Mouse (Mus musculus) myocyte (in vitro differentiated cells): Measurements from ENCODE around the gene Gm10188.

Source experiments
- CEBPB ChIP-seq: IDR thresholded peaks from 2 replicates; pipeline ENCODE4 v1.6.1; 2011; ENCODE audit warnings: mild to moderate bottlenecking, moderate library complexity; ENCODE audit not compliant: poor library complexity, insufficient read depth, severe bottlenecking
- E2F4 ChIP-seq: IDR thresholded peaks from one replicate; pipeline ENCODE4 v1.6.1; 2011; ENCODE audit warnings: mild to moderate bottlenecking, control low read depth, moderate library complexity; ENCODE audit not compliant: insufficient read depth
- MAX ChIP-seq: IDR thresholded peaks from one replicate; pipeline ENCODE4 v1.6.1; 2011; ENCODE audit warnings: low read depth, mild to moderate bottlenecking, control low read depth
- MYOG ChIP-seq, 3 experiments: IDR thresholded peaks; one replicate each; pipeline ENCODE4 v1.6.1; 2011; ENCODE audit warnings: control low read depth in 2 of 3, low read depth in 2 of 3, mild to moderate bottlenecking in 2 of 3; ENCODE audit not compliant: insufficient read length in 2 of 3, control insufficient read depth in 1 of 3, insufficient read depth in 1 of 3
- POLR2A ChIP-seq: IDR thresholded peaks from one replicate; pipeline ENCODE4 v1.6.1; 2011; ENCODE audit warnings: low read depth, mild to moderate bottlenecking, control low read depth, moderate library complexity; ENCODE audit not compliant: insufficient read length
- POLR2AphosphoS2 ChIP-seq: IDR thresholded peaks from one replicate; pipeline ENCODE4 v1.6.1; 2011; ENCODE audit warnings: low read depth, control low read depth; ENCODE audit not compliant: insufficient read length
- TCF12 ChIP-seq: IDR thresholded peaks from one replicate; pipeline ENCODE4 v1.6.1; 2011; ENCODE audit warnings: mild to moderate bottlenecking, control low read depth; ENCODE audit not compliant: poor library complexity, insufficient read depth, severe bottlenecking
- USF1 ChIP-seq: IDR thresholded peaks from one replicate; pipeline ENCODE4 v1.6.1; 2011; ENCODE audit warnings: low read depth, mild to moderate bottlenecking, control low read depth, moderate library complexity

- no peak for TF ChIP-seq TCF12
- no peak for TF ChIP-seq POLR2A
- TF ChIP-seq POLR2AphosphoS2 = no peak
- TF ChIP-seq USF1 = no peak
- TF ChIP-seq CEBPB = no peak
- no peak for TF ChIP-seq MAX
- no peak for TF ChIP-seq MYOG (IDR thresholded peaks at IDR 0.05; ENCODE audit: control insufficient read depth in 1 of 3, insufficient read depth in 1 of 3, insufficient read length in 2 of 3, low read depth in 2 of 3)
- no peak for TF ChIP-seq E2F4
Measured at GRCm38 (mm10) chr1:132277124-132277523, 47.6 kb upstream of the Gm10188 start.
